Mouse (Mus musculus): ENCODE results near the gene Anp32a. TPM values are rescaled to one million over a fixed set of nuclear protein-coding genes. Genes with fewer than 3 reads are reported as not detected.

The Anp32a gene
- total RNA-seq, 2 experiments from 2014 or later = 224 to 231 TPM

GRCm38 (mm10) chr9:62367510-62368071 lies 26.5 kb downstream of the Anp32a start:
- DNase-seq (ENCODE audit: low spot score in 2 of 2) = no peak

GRCm38 (mm10) chr9:62368256-62368905 lies 27.3 kb downstream of the Anp32a start:
- no peak for DNase-seq (ENCODE audit: low spot score in 2 of 2)

- no peak for DNase-seq (ENCODE audit: low spot score in 2 of 2)
Measured at GRCm38 (mm10) chr9:62369172-62369571, 28.1 kb downstream of the Anp32a start.

- no peak for DNase-seq (ENCODE audit: low spot score in 2 of 2)
Measured at GRCm38 (mm10) chr9:62370186-62370585, 29.1 kb downstream of the Anp32a start.

- DNase-seq (ENCODE audit: low spot score in 2 of 2) = no peak
Measured at GRCm38 (mm10) chr9:62370648-62371280, 29.7 kb downstream of the Anp32a start.

- DNase-seq (ENCODE audit: low spot score in 2 of 2) = no peak
Measured at GRCm38 (mm10) chr9:62371745-62372555, 30.9 kb downstream of the Anp32a start.

- DNase-seq (ENCODE audit: low spot score in 2 of 2) = no peak
Measured at GRCm38 (mm10) chr9:62372556-62373221, 31.6 kb downstream of the Anp32a start.

GRCm38 (mm10) chr9:62373222-62374123 lies 32.4 kb downstream of the Anp32a start:
- peak; percentile 74 to 84 for DNase-seq (ENCODE audit: low spot score in 2 of 2)

- DNase-seq (ENCODE audit: low spot score in 2 of 2) = no peak
Measured at GRCm38 (mm10) chr9:62374276-62374675, 33.2 kb downstream of the Anp32a start.

- no peak for DNase-seq (ENCODE audit: low spot score in 2 of 2)
Measured at GRCm38 (mm10) chr9:62377897-62378296, 36.8 kb downstream of the Anp32a start.

GRCm38 (mm10) chr9:62380351-62380750 lies 39.3 kb downstream of the Anp32a start:
- no peak for DNase-seq (ENCODE audit: low spot score in 2 of 2)

GRCm38 (mm10) chr9:62381402-62381913 lies 40.4 kb downstream of the Anp32a start:
- DNase-seq (ENCODE audit: low spot score in 2 of 2) = no peak

- DNase-seq (ENCODE audit: low spot score in 2 of 2) = no peak
Measured at GRCm38 (mm10) chr9:62382519-62383084, 41.5 kb downstream of the Anp32a start.

GRCm38 (mm10) chr9:62385062-62385461 lies 44.0 kb downstream of the Anp32a start:
- no peak for DNase-seq (ENCODE audit: low spot score in 2 of 2)

GRCm38 (mm10) chr9:62385727-62386518 lies 44.8 kb downstream of the Anp32a start:
- DNase-seq (ENCODE audit: low spot score in 2 of 2) = no peak

- no peak for DNase-seq (ENCODE audit: low spot score in 2 of 2)
Measured at GRCm38 (mm10) chr9:62389735-62390134, 48.6 kb downstream of the Anp32a start.

GRCm38 (mm10) chr9:62393531-62393930 lies 52.4 kb downstream of the Anp32a start:
- no peak for DNase-seq (ENCODE audit: low spot score in 2 of 2)

- no peak for DNase-seq (ENCODE audit: low spot score in 2 of 2)
Measured at GRCm38 (mm10) chr9:62394163-62394562, 53.1 kb downstream of the Anp32a start.
